Mouse (Mus musculus) right cerebral cortex, postnatal 14 days (tissue): ENCODE data around the gene Sulf2.
"Not testable (repeated sequence)": the region's sequence is repeated elsewhere in the genome, so short reads cannot be mapped to it uniquely, and the experiment has no call there.

Experiments
- DNase-seq: peaks from one replicate; pipeline ENCODE4 v3.0.0; 2022

Sulf2 gene

DNA sequence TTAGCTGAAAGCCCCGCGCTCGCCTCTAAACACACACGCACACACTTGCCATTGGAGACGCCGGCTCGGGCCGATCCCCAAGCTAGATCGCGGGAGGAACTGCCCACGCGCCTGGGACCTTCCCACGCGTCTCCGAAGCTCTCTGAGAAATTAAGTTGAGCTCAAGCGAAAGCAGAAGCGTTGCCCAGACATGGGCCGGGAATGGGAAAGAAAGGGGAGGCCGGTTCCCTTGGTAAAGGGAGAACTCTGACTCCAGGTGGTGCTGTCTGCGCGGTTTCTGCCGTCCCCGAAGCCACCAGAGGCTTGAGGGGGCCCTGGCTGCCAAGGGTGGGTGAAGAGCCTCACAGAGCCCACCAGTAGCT lies at the start of gene Sulf2:
Sulf2 (minus strand) TSS at position 210 of the 362 bp plus-strand sequence.
- DNase-seq, result peak; percentile 75

- no peak for DNase-seq
Observed at GRCm38 (mm10) chr2:166204174-166204573, 48.7 kb upstream of the Sulf2 start.

DNA sequence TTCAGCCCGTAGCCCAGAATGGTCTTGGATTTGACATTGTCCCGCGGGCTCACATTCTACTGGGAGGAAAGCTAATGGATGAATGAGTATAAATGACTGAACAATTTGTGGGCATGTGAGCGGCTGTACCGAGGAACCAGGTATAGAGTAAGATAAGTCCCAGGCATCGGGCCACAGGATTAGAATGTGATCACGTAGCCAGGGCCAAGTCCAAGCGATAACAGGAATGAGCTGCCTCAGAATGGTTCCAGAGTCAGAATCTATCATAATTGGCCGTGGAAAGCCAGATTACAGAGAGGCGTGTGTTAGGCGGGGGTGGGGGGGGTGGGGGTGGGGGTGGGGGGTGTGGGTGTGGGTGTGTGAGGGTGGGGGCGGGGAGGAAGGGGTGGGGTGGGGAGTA lies 48.2 kb upstream of the Sulf2 start:
- no peak for DNase-seq

DNA sequence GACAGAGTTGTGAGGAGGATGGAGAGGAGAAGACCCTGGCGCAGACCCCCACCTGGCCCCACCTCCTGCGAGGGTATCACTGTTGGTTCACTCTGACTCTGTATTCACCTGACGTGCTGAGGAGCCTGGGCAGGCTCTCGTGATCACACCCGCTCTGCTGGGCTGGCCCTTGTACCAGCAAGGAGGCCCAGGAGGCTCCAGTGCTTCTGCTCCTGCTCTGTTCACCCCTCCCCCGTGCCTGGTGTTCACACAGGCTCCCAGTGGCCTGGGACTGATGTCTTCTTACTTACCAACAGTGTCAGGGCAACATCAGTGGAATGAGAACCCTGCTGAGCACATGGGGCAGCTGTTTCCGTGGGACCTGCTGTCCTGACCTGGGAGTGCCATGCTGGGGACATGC lies 42.5 kb upstream of the Sulf2 start:
- DNase-seq, result no peak

GRCm38 (mm10) chr2:166197064-166197463 lies 41.6 kb upstream of the Sulf2 start:
- no peak for DNase-seq

DNA sequence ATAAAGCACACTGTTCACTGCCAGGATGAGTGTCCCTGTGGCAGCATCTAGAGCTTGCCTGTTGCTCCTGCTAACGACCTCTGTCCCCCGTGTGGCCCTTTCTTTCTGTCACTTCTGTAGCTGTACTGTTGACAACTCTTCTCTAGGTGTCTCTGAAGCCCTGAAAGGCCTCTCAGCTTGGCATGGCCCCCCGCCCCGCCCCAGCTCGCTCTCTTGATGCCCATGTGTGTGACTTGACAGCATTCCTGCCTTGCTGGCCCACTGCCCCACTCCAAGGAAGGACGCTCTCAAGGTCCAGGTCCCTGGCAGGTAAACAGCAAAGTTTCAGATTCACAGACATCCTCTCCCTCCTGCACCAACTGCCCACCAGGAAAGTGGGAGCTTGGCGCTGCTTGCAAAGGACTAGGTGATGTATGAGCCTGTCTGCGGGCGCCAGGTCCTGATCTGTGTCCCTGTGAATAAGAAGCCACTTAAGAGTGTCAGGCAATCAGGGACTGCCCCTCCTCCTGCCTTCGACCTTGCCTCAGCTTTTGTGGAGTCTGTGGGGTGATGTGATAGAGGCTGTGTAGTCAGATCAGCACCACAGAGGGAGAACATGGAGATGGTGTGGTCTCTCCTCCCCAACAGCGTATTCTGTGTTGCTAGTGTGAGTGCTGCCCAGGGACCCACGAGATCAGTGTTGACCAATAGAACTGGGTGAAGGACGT lies 40.8 kb upstream of the Sulf2 start:
- DNase-seq, result no peak

DNA sequence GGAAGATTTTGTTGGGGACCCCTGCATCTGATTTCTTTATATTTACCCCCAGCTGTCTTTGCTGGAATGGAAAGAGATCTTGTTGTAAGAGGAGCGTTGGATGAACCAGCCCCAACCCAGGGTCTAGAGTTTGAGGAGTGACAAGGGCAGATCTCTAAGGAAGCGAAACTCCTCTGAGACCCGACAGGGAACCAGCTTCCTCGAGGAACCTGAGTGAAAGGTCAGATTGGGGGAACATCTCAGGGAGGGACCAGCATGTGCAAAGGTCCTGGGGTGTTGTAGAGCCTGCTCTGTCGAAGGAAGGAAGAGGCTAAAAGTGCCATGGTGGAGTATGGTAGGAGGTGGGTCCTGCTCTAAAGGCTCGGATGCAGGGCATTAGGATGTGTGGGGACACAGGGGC lies 39.6 kb upstream of the Sulf2 start:
- no peak for DNase-seq

DNA sequence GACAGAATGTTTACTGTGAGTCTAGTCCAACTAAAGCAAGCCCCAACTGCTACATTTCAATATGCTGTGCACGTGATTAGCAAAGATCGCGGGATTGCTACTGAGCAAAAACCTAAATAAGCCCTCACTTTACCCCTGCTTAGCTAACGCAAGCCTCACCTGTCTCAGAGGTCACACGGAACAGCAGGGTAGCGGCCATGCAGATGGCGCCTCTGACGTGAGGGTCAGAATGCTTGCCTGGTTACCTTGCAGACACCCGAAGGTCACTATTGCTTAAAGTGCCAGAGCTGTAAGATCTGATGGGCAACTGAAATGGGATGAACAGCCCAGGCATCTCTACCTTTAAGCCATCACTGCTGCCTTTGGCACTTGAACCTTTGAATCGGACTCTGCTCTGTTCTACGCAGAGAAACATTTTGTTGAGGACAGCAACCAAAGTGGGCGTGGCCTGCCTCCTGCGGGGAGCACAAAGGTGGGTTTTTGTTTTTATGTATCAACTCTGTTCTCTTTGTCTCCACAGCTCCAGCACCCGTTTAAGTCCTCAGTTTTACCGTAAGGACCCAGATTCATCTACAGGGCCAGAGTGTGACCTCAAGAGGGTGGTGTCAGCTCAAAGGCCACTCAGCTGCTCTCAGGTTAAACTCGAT lies 38.8 kb upstream of the Sulf2 start:
- no peak for DNase-seq

DNA sequence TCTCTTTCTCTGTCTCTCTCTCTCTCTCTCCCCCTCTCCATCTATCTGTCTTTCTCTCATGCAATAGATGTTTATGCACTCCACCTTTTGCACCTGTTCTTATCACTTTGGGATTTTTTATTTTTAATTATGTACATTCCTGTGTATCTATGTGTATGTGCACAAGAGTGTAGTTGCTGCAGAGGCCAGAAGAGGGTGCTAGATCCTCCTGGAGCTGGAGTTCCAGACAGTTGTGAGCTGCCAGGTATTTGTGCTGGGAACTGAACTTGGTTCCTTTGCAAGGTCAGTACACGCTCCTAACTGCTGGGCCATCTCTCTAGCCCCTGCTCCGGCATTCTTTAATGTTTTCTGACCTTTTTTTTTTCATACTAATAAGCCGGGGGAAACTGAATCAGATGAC lies 38.0 kb upstream of the Sulf2 start:
- DNase-seq, result no peak

- no peak for DNase-seq
Observed at GRCm38 (mm10) chr2:166190816-166191215, 35.4 kb upstream of the Sulf2 start.

DNA sequence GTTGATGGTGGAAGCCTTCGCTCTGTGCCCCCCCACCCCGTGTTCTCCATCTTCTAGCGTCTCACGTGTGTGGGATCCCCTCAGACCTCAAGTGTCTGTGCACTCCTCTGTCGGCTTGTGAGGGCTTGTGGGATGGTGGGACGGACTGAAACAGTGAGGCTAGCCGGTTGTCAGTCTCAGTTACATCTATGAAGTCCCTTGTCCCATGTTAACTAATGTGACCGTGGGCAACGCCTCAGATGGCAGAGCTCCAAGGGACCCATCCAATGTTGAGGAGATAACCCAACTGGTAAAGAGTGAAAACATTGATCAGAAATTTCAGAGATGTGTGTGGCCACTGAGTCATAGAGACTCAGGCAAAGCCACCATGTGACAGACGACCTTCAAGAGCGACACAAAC lies 33.7 kb upstream of the Sulf2 start:
- DNase-seq, result no peak

DNA sequence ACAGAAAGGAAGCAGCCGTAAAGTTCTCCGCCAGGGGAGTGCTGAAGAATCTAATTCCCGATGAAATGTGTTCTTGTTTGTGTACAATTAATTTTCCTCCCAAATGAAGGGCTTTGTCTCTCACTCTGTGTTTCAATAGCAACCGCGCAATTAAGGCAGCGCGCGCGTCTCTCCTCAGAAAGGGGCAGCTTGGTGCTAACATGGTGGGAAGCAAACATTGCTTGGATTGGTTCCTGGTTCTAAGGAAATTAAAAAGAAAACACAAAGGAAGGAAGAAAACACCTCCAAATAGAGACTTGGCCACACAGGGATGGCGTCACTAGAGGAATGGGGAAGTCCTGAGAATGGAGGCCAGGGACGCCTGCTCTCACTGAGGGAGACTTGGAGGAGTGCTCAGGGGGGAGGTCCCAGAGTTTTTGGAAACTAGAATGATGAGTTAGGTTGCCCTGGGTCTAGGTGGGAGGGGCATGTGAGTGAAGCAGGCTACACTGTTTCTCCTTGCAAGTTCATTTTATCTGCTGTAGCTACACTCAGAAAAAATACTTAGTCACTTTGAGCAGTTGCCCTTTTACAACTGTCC lies 32.5 kb upstream of the Sulf2 start:
- DNase-seq, result not testable (repeated sequence)

- not testable (repeated sequence) for DNase-seq
Observed at GRCm38 (mm10) chr2:166187319-166187718, 31.9 kb upstream of the Sulf2 start.

- DNase-seq, result no peak
Observed at GRCm38 (mm10) chr2:166186244-166186948, 30.9 kb upstream of the Sulf2 start.

DNA sequence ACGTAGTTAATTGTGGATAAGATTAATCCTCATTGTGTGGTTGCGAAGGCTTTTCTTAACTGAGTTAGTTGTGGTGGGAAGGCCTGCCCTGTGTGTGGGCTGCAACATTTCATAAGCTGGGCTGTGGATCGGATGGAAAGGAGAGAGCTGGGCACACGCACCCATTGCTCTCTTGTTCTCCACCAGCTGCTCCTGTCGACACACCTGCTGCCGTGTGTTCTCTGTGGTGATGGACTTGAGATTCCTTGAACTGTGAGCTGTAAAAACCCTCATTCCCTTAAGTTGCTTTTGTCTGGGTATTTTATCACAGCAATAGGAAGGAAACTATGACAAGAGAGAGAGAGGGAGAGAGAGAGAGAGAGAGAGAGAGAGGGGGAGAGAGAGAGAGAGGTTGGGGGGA lies 30.3 kb upstream of the Sulf2 start:
- DNase-seq, result no peak

DNA sequence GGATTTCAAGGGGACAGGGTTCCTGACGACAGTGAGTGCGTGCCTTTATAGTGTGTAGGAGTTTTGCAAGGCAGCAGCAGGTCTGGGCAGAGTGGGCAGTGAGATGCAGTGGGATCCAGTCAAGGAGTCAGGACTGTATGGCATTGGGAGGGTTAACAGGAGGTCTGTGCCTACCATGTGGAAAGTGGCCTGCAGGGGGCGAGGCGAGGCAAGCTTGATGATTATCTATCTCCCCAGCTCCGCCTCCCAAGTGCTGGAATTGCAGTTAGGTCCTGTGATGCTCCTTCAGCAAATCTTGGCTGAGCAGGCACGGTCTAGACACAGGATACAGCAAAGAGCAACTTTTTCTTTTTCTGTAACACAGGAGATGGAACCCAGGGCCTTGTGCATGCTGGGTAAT lies 29.0 kb upstream of the Sulf2 start:
- DNase-seq, result no peak

DNA sequence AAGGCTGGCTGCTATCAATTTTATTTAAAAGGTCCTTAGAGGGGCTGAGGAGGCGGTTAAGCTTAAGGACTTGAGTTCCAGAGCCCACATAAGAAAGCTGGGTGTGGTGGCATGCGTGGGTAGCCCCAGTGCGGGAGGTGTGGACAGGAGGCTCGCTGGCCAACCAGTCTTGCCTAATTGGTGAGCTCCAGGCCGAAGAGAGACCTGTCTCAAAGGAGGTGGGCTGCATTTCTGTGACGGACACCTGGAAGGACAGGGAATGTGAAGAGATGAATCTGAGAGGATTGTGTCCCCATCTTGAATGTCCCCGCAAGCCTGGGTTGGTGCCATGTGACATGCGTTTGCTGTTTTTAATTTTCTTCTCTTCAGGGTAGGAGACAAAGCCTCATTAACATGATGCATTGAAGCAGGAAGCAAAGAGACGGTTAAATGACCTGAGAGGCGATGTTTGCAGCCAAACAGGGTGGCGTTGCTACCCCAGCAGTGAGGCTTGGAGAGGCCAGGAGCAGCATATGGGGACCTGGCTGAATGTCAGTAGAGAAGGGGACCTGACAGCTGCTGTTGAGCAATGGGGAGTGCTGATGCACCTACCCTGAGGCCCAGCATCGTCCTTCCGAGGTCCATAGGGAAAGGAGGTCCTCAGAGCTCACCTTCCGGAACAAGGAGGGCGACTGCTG lies 26.7 kb upstream of the Sulf2 start:
- DNase-seq, result no peak

GRCm38 (mm10) chr2:166180744-166181508 lies 25.5 kb upstream of the Sulf2 start:
- peak; percentile 38 for DNase-seq

- no peak for DNase-seq
Observed at GRCm38 (mm10) chr2:166180136-166180649, 24.7 kb upstream of the Sulf2 start.

DNA sequence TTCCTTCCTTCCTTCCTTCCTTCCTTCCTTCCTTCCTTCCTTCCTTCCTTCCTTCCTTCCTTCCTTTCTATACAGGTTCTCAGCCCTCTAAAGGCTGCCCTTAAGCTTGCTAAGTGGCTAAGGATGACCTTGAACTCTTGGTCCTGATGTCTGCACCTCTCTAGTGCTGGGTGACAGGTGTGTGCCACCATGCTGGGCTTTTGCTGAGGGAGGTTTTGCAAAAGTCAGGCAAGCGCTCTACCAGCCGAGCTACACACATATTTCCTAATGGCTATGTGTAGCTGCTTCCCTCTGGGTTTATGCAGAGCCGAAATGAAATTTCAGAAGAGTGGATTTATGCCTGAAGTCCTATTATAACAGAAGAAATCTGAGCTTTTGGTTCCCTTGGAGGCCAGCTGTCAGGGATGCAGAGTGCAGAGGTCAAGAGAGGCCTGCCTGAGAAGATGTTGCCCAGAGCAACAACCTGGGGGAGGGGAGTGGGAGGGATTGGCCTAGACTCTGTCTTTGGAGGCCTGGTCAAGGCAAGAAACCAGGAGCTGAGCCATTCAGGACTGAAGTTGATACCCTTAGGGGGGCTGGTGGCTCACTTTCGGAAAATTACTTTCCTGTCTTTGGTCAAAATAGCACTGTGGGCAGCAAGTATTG lies 24.1 kb upstream of the Sulf2 start:
- DNase-seq, result no peak

- no peak for DNase-seq
Observed at GRCm38 (mm10) chr2:166175552-166176136, 20.2 kb upstream of the Sulf2 start.
